Mouse (Mus musculus) cerebellum, postnatal 25 days (tissue): ENCODE data around the gene Clec2h.
"Not testable (repeated sequence)": the region's sequence is repeated elsewhere in the genome, so short reads cannot be mapped to it uniquely, and the experiment has no call there.

ENCODE experiments used
- DNase-seq, 2 experiments: peaks; one replicate each; pipeline ENCODE4 v3.0.0; 2021; ENCODE audit warnings: mixed read lengths in 2 of 2

The Clec2h gene

GRCm38 (mm10) chr6:128662206-128662605 lies at the start of gene Clec2h:
TSS of gene Clec2h (plus strand) at chr6:128662385.
- DNase-seq, result no peak

GRCm38 (mm10) chr6:128622733-128623132 lies 39.5 kb upstream of the Clec2h start:
- no peak for DNase-seq

- not testable (repeated sequence) for DNase-seq
Observed at GRCm38 (mm10) chr6:128623433-128623832, 38.8 kb upstream of the Clec2h start, which contains the start of gene Klrb1a. TSS of gene Klrb1a (minus strand) at chr6:128623533.

- no peak for DNase-seq
Observed at GRCm38 (mm10) chr6:128624425-128624824, 37.8 kb upstream of the Clec2h start.

GRCm38 (mm10) chr6:128625246-128625645 lies 36.9 kb upstream of the Clec2h start:
- not testable (repeated sequence) for DNase-seq

- DNase-seq, result peak; percentile 60 to 68
Observed at GRCm38 (mm10) chr6:128629771-128630739, 32.1 kb upstream of the Clec2h start.

- DNase-seq, result not testable (repeated sequence)
Observed at GRCm38 (mm10) chr6:128630912-128631905, 31.0 kb upstream of the Clec2h start.

GRCm38 (mm10) chr6:128640673-128641072 lies 21.5 kb upstream of the Clec2h start:
- DNase-seq, result no peak

- no peak for DNase-seq
Observed at GRCm38 (mm10) chr6:128641116-128641716, 21.0 kb upstream of the Clec2h start.

GRCm38 (mm10) chr6:128643999-128644398 lies 18.2 kb upstream of the Clec2h start:
- DNase-seq, result no peak

- not testable (repeated sequence) for DNase-seq
Observed at GRCm38 (mm10) chr6:128644694-128645093, 17.5 kb upstream of the Clec2h start.

- DNase-seq, result not testable (repeated sequence)
Observed at GRCm38 (mm10) chr6:128645708-128646107, 16.5 kb upstream of the Clec2h start.

- DNase-seq, result no peak
Observed at GRCm38 (mm10) chr6:128649681-128650080, 12.5 kb upstream of the Clec2h start.

GRCm38 (mm10) chr6:128650187-128650586 lies 12.0 kb upstream of the Clec2h start:
- no peak for DNase-seq

- not testable (repeated sequence) for DNase-seq
Observed at GRCm38 (mm10) chr6:128650827-128651226, 11.4 kb upstream of the Clec2h start.

GRCm38 (mm10) chr6:128652938-128653337 lies 9.2 kb upstream of the Clec2h start:
- no peak for DNase-seq

GRCm38 (mm10) chr6:128661249-128661648 lies 936 bp upstream of the Clec2h start:
- DNase-seq, result no peak

GRCm38 (mm10) chr6:128669936-128670335 lies 7.8 kb downstream of the Clec2h start:
- no peak for DNase-seq

GRCm38 (mm10) chr6:128679574-128679973 lies 17.4 kb downstream of the Clec2h start:
- DNase-seq, result no peak

- no peak for DNase-seq
Observed at GRCm38 (mm10) chr6:128701691-128702090, 39.5 kb downstream of the Clec2h start.

GRCm38 (mm10) chr6:128722959-128723358 lies 60.8 kb downstream of the Clec2h start, which contains the start of gene Klrb1:
TSS of gene Klrb1 (minus strand) at chr6:128723059.
- no peak for DNase-seq
